Mouse (Mus musculus) lung, postnatal 0 days (tissue): Measurements from ENCODE around the gene Anxa11. TPM values are rescaled to one million over a fixed set of nuclear protein-coding genes. Genes with fewer than 3 reads are reported as not detected.
A peak's percentile ranks its signal among the peaks of the same experiment; 100 is the strongest.

ENCODE experiments used
- ATAC-seq: fragments of 200-750 bp; cut with Nextera tagmentation; 2 replicates; pipeline ENCODE4 v1.8.0; 2017; ENCODE audit warnings: moderate library complexity
- DNase-seq: peaks from one replicate; pipeline ENCODE4 v3.0.0-alpha.2; 2016; ENCODE audit warnings: low spot score
- H3K27ac ChIP-seq: fragments of 300-500 bp; sonication (generic); 2 replicates; pipeline ENCODE4 v1.5.1; 2014; ENCODE audit warnings: antibody characterized with exemption, mild to moderate bottlenecking, low read length, mixed read lengths
- H3K27me3 ChIP-seq: fragments of 300-500 bp; sonication (generic); replicated peaks from 2 replicates; pipeline ENCODE4 v1.6.1; 2014; ENCODE audit warnings: low read length, mixed read lengths; ENCODE audit not compliant: insufficient read depth
- H3K36me3 ChIP-seq: fragments of 300-500 bp; sonication (generic); 2 replicates; pipeline ENCODE4 v1.6.1; 2014; ENCODE audit warnings: low read length, mixed read lengths; ENCODE audit not compliant: insufficient read depth
- H3K4me1 ChIP-seq: fragments of 300-500 bp; sonication (generic); 2 replicates; pipeline ENCODE4 v1.6.1; 2014; ENCODE audit warnings: antibody characterized with exemption, low read depth, low read length, mixed read lengths; ENCODE audit not compliant: insufficient read depth
- H3K4me2 ChIP-seq: fragments of 300-500 bp; sonication (generic); replicated peaks from 2 replicates; pipeline ENCODE4 v1.6.1; 2014; ENCODE audit warnings: low read depth, mild to moderate bottlenecking, low read length, moderate library complexity, mixed read lengths
- H3K4me3 ChIP-seq: fragments of 300-500 bp; sonication (generic); 2 replicates; pipeline ENCODE4 v1.5.1; 2014; ENCODE audit warnings: low read depth, low read length
- H3K9ac ChIP-seq: fragments of 300-500 bp; sonication (generic); replicated peaks from 2 replicates; pipeline ENCODE4 v1.6.1; 2014; ENCODE audit warnings: low read depth, mild to moderate bottlenecking
- H3K9me3 ChIP-seq: fragments of 300-500 bp; sonication (generic); 2 replicates; pipeline ENCODE4 v1.6.1; 2016; ENCODE audit warnings: low read length, mixed read lengths
- CTCF ChIP-seq: IDR thresholded peaks from 2 replicates; pipeline ENCODE4 v1.5.1; 2016; ENCODE audit warnings: antibody characterized with exemption, mild to moderate bottlenecking
- EP300 ChIP-seq: IDR thresholded peaks from 2 replicates; pipeline ENCODE4 v1.6.1; 2016; ENCODE audit warnings: antibody characterized with exemption, mild to moderate bottlenecking, control low read depth
- WGBS: fragments of 180-500 bp; shearing (Covaris S2); extraction: QIAGEN DNeasy Blood & Tissue Kit; methylation state at CpG from one replicate; pipeline ENCODE4 v1.1.7; 2014; 5-methylcytosine and 5-hydroxymethylcytosine counted together
- polyA plus RNA-seq: library from polyadenylated mRNA; unstranded; fragments of >200 nt; fragmentation: Nextera tagmentation; extraction: Ambion mirVana; gene quantifications from 2 replicates; pipeline ENCODE4 v1.2.1, GENCODE M21; 2015

The Anxa11 gene
- polyA plus RNA-seq, 1 experiment from 2014 or later: 54.6 TPM

GRCm38 (mm10) chr14:25822584-25822983 is 19.4 kb upstream of the Anxa11 start:
- Histone ChIP-seq H3K36me3 (no peaks in the 10 kb centered on the region), H3K4me3 (no peak overlapping the region), H3K9ac (no peak overlapping the region), H3K4me1 (no peaks in the 10 kb centered on the region), H3K4me2 (no peak overlapping the region), H3K27ac (no peak overlapping the region), H3K9me3 (no peaks in the 10 kb centered on the region), H3K27me3 (no peaks in the 10 kb centered on the region)
- no peak for ATAC-seq
- TF ChIP-seq EP300 (no peak), CTCF (no peak)
- DNase-seq: no peak
- 79% methylated on average over 1 of the region's 1 CpGs for WGBS

GRCm38 (mm10) chr14:25824995-25825394 is 17.0 kb upstream of the Anxa11 start:
- TF ChIP-seq CTCF (no peak), EP300 (no peak)
- H3K27ac ChIP-seq: no peak overlapping the region
- no peak overlapping the region for H3K4me2 ChIP-seq
- H3K36me3 ChIP-seq: no peaks in the 10 kb centered on the region
- DNase-seq (no peak), ATAC-seq (no peak)
- no peaks in the 10 kb centered on the region for H3K27me3 ChIP-seq
- no peak overlapping the region for H3K9ac ChIP-seq
- no peaks in the 10 kb centered on the region for H3K4me1 ChIP-seq
- 58% methylated on average over 5 of the region's 5 CpGs for WGBS
- H3K9me3 ChIP-seq: no peaks in the 10 kb centered on the region
- H3K4me3 ChIP-seq: no peak overlapping the region

- WGBS: 65% methylated on average over 11 of the region's 11 CpGs
- no peak overlapping the region for H3K4me3 ChIP-seq
- DNase-seq: no peak
- H3K27ac ChIP-seq: no peak overlapping the region
- no peak overlapping the region for H3K9ac ChIP-seq
- no peaks in the 10 kb centered on the region for H3K4me1 ChIP-seq
- no peaks in the 10 kb centered on the region for H3K27me3 ChIP-seq
- H3K36me3 ChIP-seq: no peaks in the 10 kb centered on the region
- H3K9me3 ChIP-seq: no peaks in the 10 kb centered on the region
- ATAC-seq: no peak
- H3K4me2 ChIP-seq: no peak overlapping the region
- TF ChIP-seq CTCF: no peak
- TF ChIP-seq EP300: no peak
These were observed 15.9 kb upstream of the Anxa11 start for GRCm38 (mm10) chr14:25825880-25826626.

DNA sequence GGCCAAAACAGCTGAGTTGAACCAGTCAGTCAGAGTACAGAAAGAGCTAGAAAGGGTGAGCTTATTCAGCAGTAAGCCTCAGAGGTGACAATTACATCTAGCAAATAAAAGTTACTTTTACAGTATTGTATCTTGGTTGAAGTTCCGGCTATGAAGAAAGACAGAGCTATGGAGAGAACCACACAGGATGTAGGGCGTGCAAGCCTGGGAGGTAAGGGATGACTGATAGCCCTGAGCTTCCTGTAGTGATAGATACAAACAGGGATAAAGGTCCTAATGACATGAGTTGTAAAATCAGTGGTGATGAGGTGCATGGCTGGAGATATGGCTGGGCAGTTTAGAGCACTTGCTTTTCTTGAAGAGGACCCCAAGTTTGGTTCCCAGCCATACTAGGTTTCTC is 15.1 kb upstream of the Anxa11 start:
- no peak for TF ChIP-seq CTCF
- TF ChIP-seq EP300: no peak
- 78% methylated on average over 2 of the region's 2 CpGs for WGBS
- H3K4me1 ChIP-seq: no peaks in the 10 kb centered on the region
- ATAC-seq: no peak
- H3K9me3 ChIP-seq: no peaks in the 10 kb centered on the region
- H3K27ac ChIP-seq: no peak overlapping the region
- no peak overlapping the region for H3K4me3 ChIP-seq
- H3K36me3 ChIP-seq: no peaks in the 10 kb centered on the region
- no peak overlapping the region for H3K4me2 ChIP-seq
- no peak for DNase-seq
- H3K27me3 ChIP-seq: no peaks in the 10 kb centered on the region
- no peak overlapping the region for H3K9ac ChIP-seq

DNA sequence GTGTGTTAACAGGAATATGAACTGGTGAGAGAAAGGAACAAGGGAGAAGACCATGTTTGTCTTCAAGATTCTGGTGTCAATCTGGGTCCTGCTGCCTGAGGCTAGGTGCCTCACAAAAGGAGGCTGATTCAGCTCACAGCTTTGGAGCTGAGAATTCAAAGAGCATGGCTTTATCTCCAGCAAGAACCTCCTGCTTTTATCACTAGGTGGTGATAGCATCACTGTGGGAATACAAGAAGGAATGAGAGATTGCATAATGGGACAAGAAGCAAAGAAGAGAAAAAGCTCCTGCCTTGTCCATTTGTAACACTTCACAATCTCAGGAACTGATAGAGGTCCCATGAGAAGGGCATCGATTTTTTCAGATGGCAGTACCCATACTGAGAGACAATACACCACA is 10.6 kb upstream of the Anxa11 start:
- H3K36me3 ChIP-seq: no peaks in the 10 kb centered on the region
- TF ChIP-seq EP300 (no peak), CTCF (no peak)
- no peak overlapping the region for H3K9ac ChIP-seq
- H3K27me3 ChIP-seq: no peaks in the 10 kb centered on the region
- H3K4me2 ChIP-seq: no peak overlapping the region
- H3K4me1 ChIP-seq: no peaks in the 10 kb centered on the region
- no peak for ATAC-seq
- WGBS: 45% methylated on average over 1 of the region's 1 CpGs
- H3K4me3 ChIP-seq: no peak overlapping the region
- no peak for DNase-seq
- H3K9me3 ChIP-seq: no peaks in the 10 kb centered on the region
- no peak overlapping the region for H3K27ac ChIP-seq

DNA sequence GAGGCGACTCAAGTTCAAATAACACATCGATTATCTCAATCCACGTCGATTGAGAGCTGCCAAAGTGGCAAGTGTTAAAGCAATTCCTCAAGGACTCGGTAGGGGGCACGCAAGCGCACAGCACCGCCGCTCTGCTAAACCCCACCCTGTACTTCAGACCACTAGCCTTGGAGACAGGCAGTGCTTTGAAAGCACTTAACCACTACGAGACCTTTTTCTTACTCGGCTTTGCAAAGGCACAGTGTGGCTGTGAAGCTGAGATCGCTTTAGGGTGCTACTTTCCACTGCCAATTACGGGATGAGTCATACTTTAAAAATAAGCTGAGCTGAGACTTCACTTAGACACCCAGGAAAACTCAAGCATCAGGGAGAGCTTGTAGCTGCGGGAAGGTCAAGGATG is 9.7 kb upstream of the Anxa11 start:
- H3K27me3 ChIP-seq: no peaks in the 10 kb centered on the region
- no peak overlapping the region for H3K9ac ChIP-seq
- peak; percentile 53; the same call in 1 of the 2 replicates for TF ChIP-seq EP300
- TF ChIP-seq CTCF: peak; percentile 92
- no peaks in the 10 kb centered on the region for H3K4me1 ChIP-seq
- DNase-seq: peak; percentile 95
- H3K27ac ChIP-seq: no peak overlapping the region
- H3K4me3 ChIP-seq: no peak overlapping the region
- no peaks in the 10 kb centered on the region for H3K36me3 ChIP-seq
- ATAC-seq: peak; percentile 98
- no peaks in the 10 kb centered on the region for H3K9me3 ChIP-seq
- WGBS: 5% methylated on average over 14 of the region's 14 CpGs
- H3K4me2 ChIP-seq: peak overlapping the region; percentile 23; the same call in 1 of the 2 replicates
